Mouse (Mus musculus): ENCODE results near the gene Sycp3. TPM values are rescaled to one million over a fixed set of nuclear protein-coding genes. Genes with fewer than 3 reads are reported as not detected.
A peak's percentile ranks its signal among the peaks of the same experiment; 100 is the strongest.

Gene Sycp3
- total RNA-seq (2014; rRNA removed) (not detected in 2 replicates), polyA plus RNA-seq (2015; fragmentation: Nextera tagmentation; extraction: Ambion mirVana) (0.47 and 0.50 TPM in 2 replicates)

GRCm38 (mm10) chr10:88459502-88459992 lies at the start of gene Sycp3:
Gene Sycp3 (plus strand): TSS chr10:88459569.
- ATAC-seq: no peak
- WGBS: 87% methylated on average over 33 of the region's 33 CpGs
- no peaks in the 10 kb centered on the region for H3K36me3 ChIP-seq (ENCODE audit: insufficient read depth, low read length)

GRCm38 (mm10) chr10:88409751-88410150 lies 49.6 kb upstream of the Sycp3 start:
- TF ChIP-seq CTCF (IDR thresholded peaks at IDR 0.05; ENCODE audit: low read depth): no peak
- no peak overlapping the region for H3K9ac ChIP-seq (replicated peaks; ENCODE audit: low read length)
- no peaks in the 10 kb centered on the region for H3K4me1 ChIP-seq (ENCODE audit: insufficient read depth, low read length)
- H3K27ac ChIP-seq: no peak overlapping the region
- ATAC-seq: no peak
- WGBS: 62% methylated on average over 2 of the region's 2 CpGs
- H3K27me3 ChIP-seq (ENCODE audit: insufficient read depth, low read length): no peaks in the 10 kb centered on the region
- no peaks in the 10 kb centered on the region for H3K36me3 ChIP-seq (ENCODE audit: insufficient read depth, low read length)
- no peaks in the 10 kb centered on the region for H3K9me3 ChIP-seq (ENCODE audit: low read length)
- H3K4me3 ChIP-seq (ENCODE audit: low read length): no peak overlapping the region
- no peak for DNase-seq (ENCODE audit: low spot score)
- H3K4me2 ChIP-seq (ENCODE audit: low read depth, low read length): no peak overlapping the region

More at GRCm38 (mm10) chr10:88459502-88459992, at the start of gene Sycp3:
- H3K4me2 ChIP-seq (ENCODE audit: low read depth, low read length): no peak within 1 kb of the TSS
- no peak within 1 kb of the TSS for H3K9ac ChIP-seq (replicated peaks; ENCODE audit: low read length)
- DNase-seq (ENCODE audit: low spot score): no peak
- H3K4me1 ChIP-seq (ENCODE audit: insufficient read depth, low read length): no peaks in the 10 kb centered on the region
- H3K27ac ChIP-seq: no peak within 1 kb of the TSS
- H3K9me3 ChIP-seq (ENCODE audit: low read length): no peaks in the 10 kb centered on the region
- no peak for TF ChIP-seq CTCF (IDR thresholded peaks at IDR 0.05; ENCODE audit: low read depth)
- H3K4me3 ChIP-seq (ENCODE audit: low read length): no peak within 1 kb of the TSS
- H3K27me3 ChIP-seq (ENCODE audit: insufficient read depth, low read length): no peaks in the 10 kb centered on the region

- no peaks in the 10 kb centered on the region for H3K36me3 ChIP-seq (ENCODE audit: insufficient read depth, low read length)
- peak; percentile 32 for DNase-seq (ENCODE audit: low spot score)
- H3K27ac ChIP-seq: no peak overlapping the region
- ATAC-seq: no peak
- no peak overlapping the region for H3K9ac ChIP-seq (replicated peaks; ENCODE audit: low read length)
- H3K4me1 ChIP-seq (ENCODE audit: insufficient read depth, low read length): no peaks in the 10 kb centered on the region
- no peak for TF ChIP-seq CTCF (IDR thresholded peaks at IDR 0.05; ENCODE audit: low read depth)
- H3K27me3 ChIP-seq (ENCODE audit: insufficient read depth, low read length): no peaks in the 10 kb centered on the region
- no peaks in the 10 kb centered on the region for H3K9me3 ChIP-seq (ENCODE audit: low read length)
- H3K4me3 ChIP-seq (ENCODE audit: low read length): no peak overlapping the region
- H3K4me2 ChIP-seq (ENCODE audit: low read depth, low read length): no peak overlapping the region
- 53% methylated on average over 17 of the region's 17 CpGs for WGBS
Observed at GRCm38 (mm10) chr10:88412290-88412995, 46.9 kb upstream of the Sycp3 start.

GRCm38 (mm10) chr10:88417686-88418085 lies 41.7 kb upstream of the Sycp3 start:
- Histone ChIP-seq H3K27ac (no peak overlapping the region), H3K4me3 (ENCODE audit: low read length) (no peak overlapping the region), H3K4me1 (ENCODE audit: insufficient read depth, low read length) (no peaks in the 10 kb centered on the region), H3K4me2 (ENCODE audit: low read depth, low read length) (no peak overlapping the region), H3K9ac (replicated peaks; ENCODE audit: low read length) (no peak overlapping the region), H3K9me3 (ENCODE audit: low read length) (no peaks in the 10 kb centered on the region), H3K27me3 (ENCODE audit: insufficient read depth, low read length) (no peaks in the 10 kb centered on the region), H3K36me3 (ENCODE audit: insufficient read depth, low read length) (peaks cover 16% of the 10 kb centered on the region; the same call in 1 of the 2 replicates)
- ATAC-seq: no peak
- no peak for TF ChIP-seq CTCF (IDR thresholded peaks at IDR 0.05; ENCODE audit: low read depth)
- no peak for DNase-seq (ENCODE audit: low spot score)
- WGBS: 77% methylated on average over 5 of the region's 5 CpGs

- Histone ChIP-seq H3K4me2 (ENCODE audit: low read depth, low read length) (no peak overlapping the region), H3K27ac (no peak overlapping the region), H3K4me1 (ENCODE audit: insufficient read depth, low read length) (no peaks in the 10 kb centered on the region), H3K27me3 (ENCODE audit: insufficient read depth, low read length) (no peaks in the 10 kb centered on the region), H3K9me3 (ENCODE audit: low read length) (no peaks in the 10 kb centered on the region), H3K9ac (replicated peaks; ENCODE audit: low read length) (no peak overlapping the region), H3K4me3 (ENCODE audit: low read length) (no peak overlapping the region), H3K36me3 (ENCODE audit: insufficient read depth, low read length) (peaks cover 16% of the 10 kb centered on the region; the same call in 1 of the 2 replicates)
- no peak for DNase-seq (ENCODE audit: low spot score)
- TF ChIP-seq CTCF (IDR thresholded peaks at IDR 0.05; ENCODE audit: low read depth): no peak
- 68% methylated on average over 11 of the region's 11 CpGs for WGBS
- no peak for ATAC-seq
Observed at GRCm38 (mm10) chr10:88420141-88420541, 39.2 kb upstream of the Sycp3 start.

GRCm38 (mm10) chr10:88420655-88421435 lies 38.5 kb upstream of the Sycp3 start:
- peaks cover 16% of the 10 kb centered on the region; the same call in 1 of the 2 replicates for H3K36me3 ChIP-seq (ENCODE audit: insufficient read depth, low read length)
- H3K4me2 ChIP-seq (ENCODE audit: low read depth, low read length): no peak overlapping the region
- no peak overlapping the region for H3K4me3 ChIP-seq (ENCODE audit: low read length)
- no peak for TF ChIP-seq CTCF (IDR thresholded peaks at IDR 0.05; ENCODE audit: low read depth)
- no peaks in the 10 kb centered on the region for H3K27me3 ChIP-seq (ENCODE audit: insufficient read depth, low read length)
- no peak overlapping the region for H3K9ac ChIP-seq (replicated peaks; ENCODE audit: low read length)
- H3K4me1 ChIP-seq (ENCODE audit: insufficient read depth, low read length): no peaks in the 10 kb centered on the region
- no peak overlapping the region for H3K27ac ChIP-seq
- ATAC-seq: no peak
- 96% methylated on average over 19 of the region's 19 CpGs for WGBS
- H3K9me3 ChIP-seq (ENCODE audit: low read length): no peaks in the 10 kb centered on the region
- DNase-seq (ENCODE audit: low spot score): no peak

Data from hindbrain, postnatal 0 days (tissue).